18 mouse cellular contexts compared by ENCODE assay signal in the genomic region with DNA sequence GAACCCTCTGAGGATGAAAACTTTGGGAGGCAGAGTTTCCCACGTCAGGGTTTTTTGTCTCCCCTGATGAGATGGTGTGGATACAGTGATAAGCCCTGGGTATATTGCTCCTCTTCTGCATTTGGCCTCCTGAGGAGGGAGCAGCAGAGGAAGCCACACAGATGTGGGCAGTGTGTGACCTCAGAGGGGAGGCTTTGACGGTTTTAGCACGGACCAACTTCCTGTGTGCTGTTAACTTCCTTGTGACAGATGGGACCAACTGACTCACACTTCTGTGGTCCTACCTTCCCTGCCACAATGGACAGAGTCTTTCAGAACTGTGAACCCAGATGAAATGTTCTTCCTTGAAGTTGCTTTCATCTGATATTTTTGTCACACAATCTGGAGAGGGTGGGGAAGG. TPM values are rescaled to one million over a fixed set of nuclear protein-coding genes. Genes with fewer than 3 reads are reported as not detected.
DNase-seq lines count a peak whose midpoint lies in the region; ATAC-seq lines count a peak whose summit lies in the region.
"Had no signal": no experiment of that assay in that cellular context is flagged by ENCODE, and none has a peak within 500 bp of the region (broad histone marks: within the 10 kb centered on the region; RNA-seq: fewer than 3 reads in every experiment).

No protein-coding gene starts in this region.

- intact Hi-C loops in left cerebral cortex, postnatal 14 days (cut with DNase I) = no loop called here

- H3K27ac ChIP-seq in macrophage = 0 out of 2 replicates have a peak overlapping the region, but pooled peaks have one; percentile 10
- H3K27ac ChIP-seq in forebrain, embryonic 15.5 days (replicated peaks) = no peak overlapping the region
- H3K27ac ChIP-seq: heart, embryonic 13.5 days; hindbrain, embryonic 10.5 days; limb, embryonic 12.5 days; liver, embryonic 14.5 days; stomach, postnatal 0 days had no signal

- no peaks in the 10 kb centered on the region for H3K9me3 ChIP-seq in forebrain, embryonic 15.5 days
- H3K9me3 ChIP-seq: heart, embryonic 13.5 days; hindbrain, embryonic 10.5 days; limb, embryonic 12.5 days had no signal

- no peak overlapping the region for H3K4me3 ChIP-seq in macrophage (ENCODE audit: inconsistent target)
- H3K4me3 ChIP-seq in forebrain, embryonic 15.5 days = no peak overlapping the region
- H3K4me3 ChIP-seq: heart, embryonic 13.5 days; hindbrain, embryonic 10.5 days; limb, embryonic 12.5 days had no signal

- no peak overlapping the region for H3K9ac ChIP-seq in forebrain, embryonic 15.5 days (replicated peaks)
- H3K9ac ChIP-seq: heart, embryonic 13.5 days; limb, embryonic 12.5 days; liver, embryonic 14.5 days had no signal

- H3K36me3 ChIP-seq in macrophage (ENCODE audit: inconsistent target) = no peaks in the 10 kb centered on the region
- H3K36me3 ChIP-seq in forebrain, embryonic 15.5 days = no peaks in the 10 kb centered on the region
- H3K36me3 ChIP-seq: heart, embryonic 13.5 days; hindbrain, embryonic 10.5 days; limb, embryonic 12.5 days had no signal

- 2% methylated on average over 3 of the region's 3 CpGs for WGBS in macrophage (ENCODE audit: missing documents)
- 88% methylated on average over 3 of the region's 3 CpGs for WGBS in forebrain, embryonic 15.5 days

- H3K79me2 ChIP-seq in macrophage (ENCODE audit: inconsistent target) = no peaks in the 10 kb centered on the region

- ATAC-seq in activated CD4-positive, CD25-positive, alpha-beta regulatory T cell, adult 4 months = peak; percentile 57
- no peak for ATAC-seq in forebrain, embryonic 15.5 days (replicated peaks)
- ATAC-seq: midbrain, embryonic 16.5 days; Patski had no signal

- H3K27me3 ChIP-seq in forebrain, embryonic 15.5 days = no peaks in the 10 kb centered on the region
- H3K27me3 ChIP-seq: heart, embryonic 13.5 days; limb, embryonic 12.5 days had no signal

- no peak overlapping the region for H3K4me2 ChIP-seq in forebrain, embryonic 15.5 days (replicated peaks)
- H3K4me2 ChIP-seq: heart, embryonic 13.5 days; limb, embryonic 12.5 days had no signal

- H3K4me1 ChIP-seq in forebrain, embryonic 15.5 days = no peaks in the 10 kb centered on the region
- H3K4me1 ChIP-seq: heart, embryonic 13.5 days; hindbrain, embryonic 10.5 days; limb, embryonic 12.5 days had no signal

- DNase-seq in spleen, postnatal 36 days (ENCODE audit: low spot score in 2 of 2) = peak; percentile 17 to 23
- no peak for DNase-seq in spleen, postnatal 10 days (ENCODE audit: low spot score in 2 of 2)
- DNase-seq in left cerebral cortex, postnatal 14 days (ENCODE audit: low spot score in 2 of 2) = no peak
- DNase-seq in spleen, postnatal 4 days (ENCODE audit: low spot score in 2 of 2) = no peak
- DNase-seq: cerebellum, postnatal 10 days; kidney, adult 8-10 months; lung, postnatal 14 days; thymus, postnatal 14 days had no signal

RNA-seq across cellular contexts. Expression of a gene that starts 44.6 kb away (rescaled TPM):
- 10 to 100 TPM; 10.6 to 18.5 TPM for polyA plus RNA-seq in activated CD4-positive, CD25-positive, alpha-beta regulatory T cell, adult 4 months (2017; shearing (Covaris generic))
- total RNA-seq in macrophage (2018; cell fraction: chromatin; rRNA removed) = 100 to 1,000 TPM in 5 of 26 experiments, 10 to 100 TPM in 18, 1 to 10 TPM in 3; 7.8 to 337 (median 23.7) TPM
- total RNA-seq in macrophage (2018; cell fraction: cytosol; rRNA removed) = 10 to 100 TPM in 15 of 26 experiments, 1 to 10 TPM in 11; 6.3 to 85.8 (median 10.7) TPM
- total RNA-seq in macrophage (2018; cell fraction: nucleus; rRNA removed) = 100 to 1,000 TPM in 5 of 26 experiments, 10 to 100 TPM in 20, 1 to 10 TPM in 1; 5.2 to 194 (median 24.0) TPM
- 4.5 to 9.8 TPM (median 9.4 TPM) in 3 replicates for polyA plus RNA-seq in macrophage (2018)
- 40.1 and 42.8 TPM in 2 replicates for polyA plus RNA-seq in forebrain, embryonic 15.5 days (2015; fragmentation: Nextera tagmentation; extraction: Ambion mirVana)
- total RNA-seq in left cerebral cortex, postnatal 14 days (2021) = 10 to 100 TPM in 1 of 2 experiments, 1 to 10 TPM in 1; 9.4 to 11.3 TPM

Comparison
In these comparisons a context has a peak if more than half of its experiments do, and no peak if none do; other contexts are left out.
1. DNase-seq: peak in spleen, postnatal 36 days (2 of 2); none in spleen, postnatal 10 days (0 of 2), left cerebral cortex, postnatal 14 days (0 of 2) and spleen, postnatal 4 days (0 of 2).